Mouse (Mus musculus) cortical plate, adult 2 months (tissue): Measurements from ENCODE around the gene Immp2l.
"Not testable (repeated sequence)": the region's sequence is repeated elsewhere in the genome, so short reads cannot be mapped to it uniquely, and the experiment has no call there.

Source experiments
- CTCF ChIP-seq: fragments of 200-500 bp; IDR thresholded peaks from 2 replicates; pipeline ENCODE4 v1.5.1; 2011; ENCODE audit warnings: mild to moderate bottlenecking, control low read depth, low read length; ENCODE audit not compliant: insufficient read depth; ENCODE audit errors: extremely low read depth
- POLR2A ChIP-seq: fragments of 200-500 bp; IDR thresholded peaks from 2 replicates; pipeline ENCODE4 v1.6.1; 2011; ENCODE audit warnings: mild to moderate bottlenecking, low read length, control low read depth; ENCODE audit not compliant: insufficient read depth; ENCODE audit errors: extremely low read depth

- TF ChIP-seq POLR2A, CTCF: not testable (repeated sequence)
Observed at GRCm38 (mm10) chr12:41777762-41778161, 753.9 kb downstream of the Immp2l start.
